Comparison of ENCODE assay signal across 28 mouse cellular contexts in genomic region chr9:64957276-64957675, GRCm38 (mm10). TPM values are rescaled to one million over a fixed set of nuclear protein-coding genes. Genes with fewer than 3 reads are reported as not detected.
"Had no signal": no experiment of that assay in that cellular context is flagged by ENCODE, and none has a peak within 500 bp of the region (broad histone marks: within the 10 kb centered on the region; RNA-seq: fewer than 3 reads in every experiment).

No protein-coding gene starts in this region.

- H3K9me3 ChIP-seq: heart, embryonic 10.5 days; heart, embryonic 12.5 days; hindbrain, embryonic 10.5 days; hindbrain, embryonic 12.5 days; intestine, embryonic 15.5 days; kidney, embryonic 15.5 days; limb, embryonic 13.5 days; limb, embryonic 15.5 days; liver, embryonic 12.5 days had no signal

- DNase-seq: gastrocnemius, adult 2 months; gastrocnemius, postnatal 10 days; gastrocnemius, postnatal 25 days; heart, adult 18-20 months; heart, postnatal 10 days; heart, postnatal 4 days; kidney, adult 18-20 months; kidney, adult 8-10 months; kidney, postnatal 14 days; kidney, postnatal 36 days; layer of hippocampus, postnatal 36 days; left cerebral cortex, postnatal 4 days had no signal

- H3K27ac ChIP-seq: gastrocnemius, adult 2 months; hindbrain, embryonic 10.5 days; hindbrain, embryonic 12.5 days; intestine, embryonic 15.5 days; kidney, embryonic 15.5 days; kidney, postnatal 0 days; limb, embryonic 13.5 days; limb, embryonic 15.5 days had no signal

- H3K4me2 ChIP-seq: hindbrain, embryonic 12.5 days; hindbrain, embryonic 14.5 days; limb, embryonic 13.5 days had no signal

- H3K36me3 ChIP-seq: intestine, embryonic 15.5 days; limb, embryonic 15.5 days had no signal

- ATAC-seq: inflammation-experienced regulatory T-cells, adult 6 months; intestine, embryonic 15.5 days; intestine, postnatal 0 days; liver, embryonic 12.5 days had no signal

- H3K27me3 ChIP-seq: intestine, embryonic 15.5 days had no signal

- H3K4me3 ChIP-seq: heart, embryonic 12.5 days; hindbrain, embryonic 12.5 days; intestine, embryonic 15.5 days; kidney, embryonic 15.5 days; limb, embryonic 13.5 days; limb, embryonic 15.5 days had no signal

- H3K9ac ChIP-seq: heart, embryonic 12.5 days; hindbrain, embryonic 12.5 days; hindbrain, embryonic 14.5 days; kidney, embryonic 15.5 days; limb, embryonic 13.5 days; limb, embryonic 15.5 days had no signal

RNA-seq across cellular contexts. Expression of gene Slc24a1, which starts 5.9 kb away (rescaled TPM):
- total RNA-seq: gastrocnemius, adult 2 months; gastrocnemius, postnatal 10 days; gastrocnemius, postnatal 25 days; granulocyte monocyte progenitor cell, adult 5-6 weeks; layer of hippocampus, postnatal 36 days; liver, adult 2 months had no signal
- polyA plus RNA-seq: hindbrain, embryonic 10.5 days; kidney, postnatal 0 days; large intestine, adult 2 months; liver, adult 2 months had no signal
